Mouse (Mus musculus) erythroblast, adult 5-6 weeks (primary cell): Measurements from ENCODE around the gene Cdk15. TPM values are rescaled to one million over a fixed set of nuclear protein-coding genes. Genes with fewer than 3 reads are reported as not detected.

Experiments
- ATAC-seq: replicated peaks from 2 replicates; pipeline ENCODE4 v1.8.0; 2016; ENCODE audit warnings: moderate number of reproducible peaks, mild to moderate bottlenecking, moderate TSS enrichment, inconsistent platforms; ENCODE audit not compliant: poor library complexity, low FRiP score, severe bottlenecking
- total RNA-seq, 2 experiments: library from RNA; stranded (forward) in 1 of 2; stranded (reverse) in 1 of 2; fragments of 150-400 nt in 1 of 2; fragments of 200-764, 138-1000 nt in 1 of 2; gene quantifications; 2 replicates each; pipeline versions ENCODE4 v1.2.3 to v1.2.4; 2015 to 2017; ENCODE audit warnings: low replicate concordance in 2 of 2

The Cdk15 gene
- total RNA-seq, 2 experiments from 2014 or later = not detected

- ATAC-seq = no peak
These were observed 143.0 kb downstream of the Cdk15 start for GRCm38 (mm10) chr1:59399554-59400325.

GRCm38 (mm10) chr1:59401253-59401652 lies 144.5 kb downstream of the Cdk15 start:
- ATAC-seq = no peak

Other genes with a start within 250 kb of the Cdk15 start
- not detected in 2 replicates for gene C2cd6, start 162.0 kb upstream of the Cdk15 start, total RNA-seq (2015; ENCODE audit: low replicate concordance)
- not detected in 2 replicates for gene C2cd6, start 162.0 kb upstream of the Cdk15 start, total RNA-seq (2017; ENCODE audit: low replicate concordance)
- 3.3 and 10.6 TPM in 2 replicates for gene Tmem237, start 136.5 kb upstream of the Cdk15 start, total RNA-seq (2015; ENCODE audit: low replicate concordance)
- 1.4 and 1.5 TPM in 2 replicates for gene Tmem237, start 136.5 kb upstream of the Cdk15 start, total RNA-seq (2017; ENCODE audit: low replicate concordance)
- 0.84 and 1.9 TPM in 2 replicates for gene Mpp4, start 93.5 kb upstream of the Cdk15 start, total RNA-seq (2015; ENCODE audit: low replicate concordance)
- 0.56 and 0.85 TPM in 2 replicates for gene Mpp4, start 93.5 kb upstream of the Cdk15 start, total RNA-seq (2017; ENCODE audit: low replicate concordance)
- 3.1 and 12.3 TPM in 2 replicates for gene Als2, start 19.7 kb upstream of the Cdk15 start, total RNA-seq (2015; ENCODE audit: low replicate concordance)
- 5.5 and 6.3 TPM in 2 replicates for gene Als2, start 19.7 kb upstream of the Cdk15 start, total RNA-seq (2017; ENCODE audit: low replicate concordance)
- gene Fzd7, start 225.5 kb downstream of the Cdk15 start, total RNA-seq (2015; ENCODE audit: low replicate concordance) = 1.7 and 3.1 TPM in 2 replicates
- gene Fzd7, start 225.5 kb downstream of the Cdk15 start, total RNA-seq (2017; ENCODE audit: low replicate concordance) = 0.28 and 0.43 TPM in 2 replicates